Mouse (Mus musculus) Muller cell, postnatal 12 days (primary cell): ENCODE data around the gene Prokr2.
A peak's percentile ranks its signal among the peaks of the same experiment; 100 is the strongest.

Experiments
- DNase-seq: peaks from one replicate; pipeline ENCODE4 v3.0.0-alpha.2; 2015; ENCODE audit errors: inconsistent ontology term

Gene Prokr2

GRCm38 (mm10) chr2:132385194-132385838, at the start of gene Prokr2:
Gene Prokr2, minus strand, starts transcription at chr2:132385447.
- DNase-seq: no peak

GRCm38 (mm10) chr2:132427160-132427941, 42.1 kb upstream of the Prokr2 start:
- DNase-seq: peak; percentile 43

- DNase-seq: no peak
Observed at GRCm38 (mm10) chr2:132425576-132425975, 40.3 kb upstream of the Prokr2 start.

GRCm38 (mm10) chr2:132423411-132424047, 38.3 kb upstream of the Prokr2 start:
- no peak for DNase-seq

GRCm38 (mm10) chr2:132422846-132423245, 37.6 kb upstream of the Prokr2 start:
- no peak for DNase-seq

- DNase-seq: no peak
Observed at GRCm38 (mm10) chr2:132418414-132418813, 33.2 kb upstream of the Prokr2 start.

GRCm38 (mm10) chr2:132410126-132410525, 24.9 kb upstream of the Prokr2 start:
- peak; percentile 84 for DNase-seq

GRCm38 (mm10) chr2:132398136-132398535, 12.9 kb upstream of the Prokr2 start:
- DNase-seq: peak; percentile 75

- no peak for DNase-seq
Observed at GRCm38 (mm10) chr2:132395753-132396152, 10.5 kb upstream of the Prokr2 start.

- no peak for DNase-seq
Observed at GRCm38 (mm10) chr2:132390607-132391160, 5.4 kb upstream of the Prokr2 start.

GRCm38 (mm10) chr2:132389562-132389961, 4.3 kb upstream of the Prokr2 start:
- DNase-seq: no peak

GRCm38 (mm10) chr2:132384511-132385193, 595 bp downstream of the Prokr2 start:
- peak; percentile 43 for DNase-seq

GRCm38 (mm10) chr2:132382308-132382707, 2.9 kb downstream of the Prokr2 start:
- DNase-seq: no peak

- no peak for DNase-seq
Observed at GRCm38 (mm10) chr2:132379690-132380089, 5.6 kb downstream of the Prokr2 start.

- DNase-seq: no peak
Observed at GRCm38 (mm10) chr2:132378602-132379150, 6.6 kb downstream of the Prokr2 start.

- no peak for DNase-seq
Observed at GRCm38 (mm10) chr2:132377436-132377835, 7.8 kb downstream of the Prokr2 start.

GRCm38 (mm10) chr2:132375721-132376120, 9.5 kb downstream of the Prokr2 start:
- DNase-seq: no peak

GRCm38 (mm10) chr2:132375135-132375534, 10.1 kb downstream of the Prokr2 start:
- DNase-seq: no peak

- DNase-seq: no peak
Observed at GRCm38 (mm10) chr2:132373748-132374147, 11.5 kb downstream of the Prokr2 start.

- DNase-seq: no peak
Observed at GRCm38 (mm10) chr2:132368433-132368832, 16.8 kb downstream of the Prokr2 start.

- no peak for DNase-seq
Observed at GRCm38 (mm10) chr2:132343846-132344245, 41.4 kb downstream of the Prokr2 start.
